Mouse (Mus musculus): ENCODE data around the gene Cyp3a41b. TPM values are rescaled to one million over a fixed set of nuclear protein-coding genes. Genes with fewer than 3 reads are reported as not detected.
"Not testable (repeated sequence)": the region's sequence is repeated elsewhere in the genome, so short reads cannot be mapped to it uniquely, and the experiment has no call there.

Gene Cyp3a41b
- 1 to 10 TPM in 1 of 2 experiments, not detected in 1; 1.1 TPM for total RNA-seq (2021)
- not detected in 2 replicates for polyA plus RNA-seq (2012; rRNA removed)
- long read RNA-seq: 0 reads

DNA sequence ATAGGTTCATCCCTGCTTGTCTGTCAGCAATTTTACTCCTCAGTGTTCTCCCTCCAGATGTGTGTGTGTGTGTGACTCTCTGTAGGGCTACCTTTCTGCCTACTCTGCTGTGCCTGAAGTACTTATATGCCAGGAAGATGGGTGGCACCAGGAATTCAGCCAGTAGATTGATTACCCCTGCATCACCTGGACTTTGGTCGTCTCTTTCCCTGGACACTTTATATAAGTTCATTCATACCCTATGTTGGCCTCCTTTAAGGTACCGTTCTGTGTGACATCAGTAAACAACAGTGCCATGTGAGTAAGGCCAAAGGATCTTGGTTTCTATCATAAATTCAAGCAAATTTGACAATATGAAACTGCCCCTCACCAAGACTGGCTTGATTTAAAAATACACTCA is at the start of gene Cyp3a41b:
Gene Cyp3a41b (minus strand): TSS at position 101 of the 400 bp plus-strand sequence.
- not testable (repeated sequence) for DNase-seq

DNA sequence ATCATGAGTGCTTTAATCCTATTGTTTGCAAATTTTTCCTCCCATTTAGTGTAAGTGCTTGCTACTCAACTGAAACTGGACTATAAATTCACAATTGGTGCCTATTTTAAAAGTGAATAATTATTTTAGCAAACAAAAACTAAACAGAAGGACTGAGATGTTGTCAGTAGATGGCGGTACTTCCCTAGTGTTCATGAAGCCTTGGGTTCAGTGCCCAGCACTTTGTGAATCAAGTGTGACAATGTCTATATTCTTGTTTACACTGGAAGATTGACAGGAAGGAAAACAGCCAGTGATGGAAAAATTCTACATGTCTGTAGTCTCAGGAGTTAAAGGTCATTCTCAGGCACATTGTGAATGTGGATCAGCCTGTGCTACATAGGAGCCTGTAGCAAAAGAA is 47.8 kb upstream of the Cyp3a41b start:
- not testable (repeated sequence) for DNase-seq

DNA sequence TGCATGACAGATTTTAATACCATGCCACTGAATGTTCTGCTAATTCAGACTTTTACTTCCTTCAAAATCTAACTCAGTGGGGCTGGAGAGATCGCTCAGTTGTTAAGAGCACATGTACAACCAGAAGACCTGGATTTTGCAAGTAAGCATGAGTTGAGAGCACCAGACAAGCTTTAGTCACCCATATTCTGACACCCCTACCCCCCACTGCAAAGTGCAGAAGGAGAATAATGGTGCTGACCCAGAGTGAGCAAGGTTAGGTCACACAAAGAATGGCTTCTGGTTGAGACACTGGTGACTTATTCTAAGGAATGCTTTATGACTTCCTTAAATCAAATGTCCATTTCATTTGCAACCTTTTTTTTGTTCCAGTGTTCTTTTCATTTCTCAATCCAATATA is 20.4 kb upstream of the Cyp3a41b start:
- peak; percentile 66 for DNase-seq

DNA sequence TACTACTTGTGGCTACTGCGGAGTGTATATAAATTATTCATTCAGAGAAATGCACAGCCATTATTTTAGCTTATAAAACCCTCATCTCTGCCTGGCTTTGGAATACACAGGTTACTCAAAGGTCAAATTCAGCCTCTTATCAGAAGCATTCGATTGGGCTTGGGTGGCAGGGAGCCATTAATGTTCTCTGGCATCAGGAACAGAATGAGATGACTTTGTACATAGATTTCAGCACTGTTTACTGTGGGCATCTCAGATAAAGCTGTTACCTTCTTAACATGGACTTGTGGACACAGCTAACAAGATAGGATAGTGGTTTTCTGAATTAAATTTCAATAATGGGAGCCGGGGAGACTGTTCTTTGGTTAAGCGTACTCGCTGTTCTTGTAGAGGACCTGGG is 13.3 kb upstream of the Cyp3a41b start:
- not testable (repeated sequence) for DNase-seq

DNA sequence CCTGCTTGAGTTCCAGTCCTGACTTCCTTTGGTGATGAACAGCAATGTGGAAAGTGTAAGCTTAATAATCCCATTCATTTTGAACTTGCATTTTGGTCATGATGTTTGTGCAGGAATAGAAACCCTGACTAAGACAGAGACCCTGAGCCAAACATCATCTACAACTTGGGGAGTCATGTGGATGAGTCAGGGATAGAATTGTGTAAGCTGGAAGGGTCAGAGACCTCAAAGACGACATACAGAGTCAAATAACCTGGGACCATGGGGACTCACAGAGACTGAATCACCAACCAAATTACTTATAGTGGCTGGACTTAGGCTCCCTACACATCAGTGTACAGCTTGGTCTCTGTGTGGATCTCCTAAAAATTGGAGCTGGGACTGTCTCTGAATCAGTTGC is 7.2 kb downstream of the Cyp3a41b start:
- DNase-seq: peak; percentile 54

DNA sequence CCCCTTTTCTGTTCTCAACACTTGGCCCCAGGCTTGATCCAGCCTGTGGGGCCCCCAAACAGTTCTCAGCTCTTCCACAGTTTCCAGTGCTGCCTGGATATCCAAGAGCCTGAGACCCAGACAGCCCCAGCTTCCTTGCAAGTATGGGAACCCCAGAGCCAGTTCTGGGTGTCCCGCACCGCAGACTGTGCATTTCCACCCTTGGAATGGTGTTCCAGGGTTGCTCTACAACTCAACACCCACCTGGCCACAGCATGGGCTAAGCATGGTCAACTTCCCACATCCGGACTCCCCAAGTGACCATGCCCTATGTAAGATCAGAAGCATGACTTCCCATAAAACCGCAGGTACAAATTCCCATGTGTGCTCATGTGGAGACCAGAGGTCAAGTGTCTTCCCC is 8.9 kb downstream of the Cyp3a41b start:
- not testable (repeated sequence) for DNase-seq

DNA sequence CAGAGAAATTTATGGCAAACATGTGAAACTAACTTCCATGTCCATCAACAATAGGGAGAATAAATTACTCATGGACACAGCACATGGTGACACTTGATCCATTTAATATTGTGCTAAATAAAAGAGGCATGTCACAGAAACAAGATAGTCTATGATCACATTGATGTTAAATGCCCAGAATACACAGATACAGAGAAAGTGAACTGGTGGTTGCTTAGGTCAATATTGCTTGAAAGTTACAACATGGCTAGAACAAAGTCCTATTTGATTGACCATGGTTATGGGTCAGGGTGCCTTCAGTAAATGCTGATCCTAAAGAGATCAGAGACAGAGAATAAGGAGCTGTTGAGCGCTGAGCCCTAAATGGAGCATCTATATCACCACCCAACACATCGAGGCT is 12.6 kb downstream of the Cyp3a41b start:
- not testable (repeated sequence) for DNase-seq

Other genes starting within 250 kb of the Cyp3a41b start
- not detected for gene Cyp3a57, start 239.5 kb downstream of the Cyp3a41b start, total RNA-seq (2021)
- gene Cyp3a57, start 239.5 kb downstream of the Cyp3a41b start, polyA plus RNA-seq (2012; rRNA removed): not detected in 2 replicates
- under 1 TPM in 1 of 2 experiments, not detected in 1; 0.52 TPM for gene Cyp3a16, start 115.0 kb downstream of the Cyp3a41b start, total RNA-seq (2021)
- not detected in 2 replicates for gene Cyp3a16, start 115.0 kb downstream of the Cyp3a41b start, polyA plus RNA-seq (2012; rRNA removed)
- 1 to 10 TPM in 1 of 2 experiments, not detected in 1; 4.6 TPM for gene Cyp3a41a, start 135.4 kb upstream of the Cyp3a41b start, total RNA-seq (2021)
- not detected in 2 replicates for gene Cyp3a41a, start 135.4 kb upstream of the Cyp3a41b start, polyA plus RNA-seq (2012; rRNA removed)
- gene Cyp3a44, start 221.1 kb upstream of the Cyp3a41b start, total RNA-seq (2021): 1 to 10 TPM in 1 of 2 experiments, not detected in 1; 1.3 TPM
- gene Cyp3a44, start 221.1 kb upstream of the Cyp3a41b start, polyA plus RNA-seq (2012; rRNA removed): not detected in 2 replicates